Mouse (Mus musculus): Measurements from ENCODE around the gene Kbtbd13. TPM values are rescaled to one million over a fixed set of nuclear protein-coding genes. Genes with fewer than 3 reads are reported as not detected.
A peak's percentile ranks its signal among the peaks of the same experiment; 100 is the strongest.
"Not testable (repeated sequence)": the region's sequence is repeated elsewhere in the genome, so short reads cannot be mapped to it uniquely, and the experiment has no call there.

Gene Kbtbd13
- total RNA-seq, 2 experiments from 2014 or later: 1.1 to 1.2 TPM

DNA sequence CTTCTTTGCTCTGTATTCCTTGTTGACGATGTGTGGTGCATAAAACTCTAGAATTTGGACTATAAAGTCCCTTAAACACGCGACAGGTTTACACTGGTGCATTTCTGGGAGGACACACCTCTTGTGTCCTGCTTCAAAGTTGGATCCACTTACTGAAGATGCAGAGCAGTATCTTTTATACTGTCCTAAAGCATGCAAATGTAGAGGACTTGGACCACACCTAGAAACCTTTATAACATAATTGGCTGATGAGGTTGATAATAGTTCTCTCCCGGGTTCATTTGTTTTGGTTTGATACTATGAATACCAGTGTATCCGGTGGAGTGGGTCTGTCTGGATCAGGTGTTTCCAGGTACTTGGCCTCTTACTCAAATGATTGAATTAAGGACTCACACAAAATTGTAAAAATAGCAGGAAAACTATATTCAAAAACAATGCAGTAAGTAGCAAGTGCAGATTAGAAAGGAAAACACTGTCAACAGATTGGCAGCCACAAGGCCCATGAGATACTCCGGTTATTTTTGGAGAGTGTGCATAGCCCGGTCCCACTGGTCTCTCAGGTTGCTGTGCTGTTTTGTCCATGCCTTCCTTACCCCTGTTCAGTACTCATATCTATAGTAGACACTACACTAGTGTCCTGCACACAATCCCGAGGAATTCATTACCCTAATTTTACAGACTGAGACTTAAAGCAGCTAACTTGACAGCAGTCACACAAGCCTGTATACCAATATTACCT lies 44.2 kb downstream of the Kbtbd13 start:
- no peak for DNase-seq

DNA sequence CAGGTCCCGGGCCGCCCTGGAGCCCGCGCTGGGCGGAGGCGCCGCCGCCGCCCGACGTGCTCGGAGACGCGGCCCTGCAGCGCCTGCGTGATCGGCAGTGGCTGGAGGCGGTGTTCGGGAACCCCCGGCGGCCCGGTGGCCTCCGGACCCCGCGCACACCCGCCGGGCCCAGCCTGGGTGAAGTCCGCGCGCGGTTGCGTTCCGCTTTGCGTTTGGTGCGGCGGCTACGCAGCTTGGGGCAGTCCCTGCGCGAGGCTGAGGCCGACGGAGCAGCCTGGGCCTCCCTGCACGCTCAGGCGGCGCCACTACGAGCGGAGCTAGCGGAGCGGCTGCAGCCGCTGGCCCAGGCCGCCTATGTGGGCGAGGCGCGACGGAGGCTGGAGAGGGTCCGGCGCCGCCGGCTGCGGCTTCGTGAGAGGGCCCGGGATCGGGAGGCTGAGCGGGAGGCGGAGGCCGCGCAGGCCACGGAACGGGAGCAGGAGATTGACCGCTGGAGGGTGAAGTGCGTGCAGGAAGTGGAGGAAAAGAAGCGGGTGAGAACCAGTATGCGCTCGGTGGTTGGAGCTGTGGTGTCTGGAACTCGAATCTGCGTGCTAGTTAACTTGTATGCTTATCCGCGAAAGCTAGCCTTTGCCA lies 44.9 kb downstream of the Kbtbd13 start:
- DNase-seq: peak; percentile 54

DNA sequence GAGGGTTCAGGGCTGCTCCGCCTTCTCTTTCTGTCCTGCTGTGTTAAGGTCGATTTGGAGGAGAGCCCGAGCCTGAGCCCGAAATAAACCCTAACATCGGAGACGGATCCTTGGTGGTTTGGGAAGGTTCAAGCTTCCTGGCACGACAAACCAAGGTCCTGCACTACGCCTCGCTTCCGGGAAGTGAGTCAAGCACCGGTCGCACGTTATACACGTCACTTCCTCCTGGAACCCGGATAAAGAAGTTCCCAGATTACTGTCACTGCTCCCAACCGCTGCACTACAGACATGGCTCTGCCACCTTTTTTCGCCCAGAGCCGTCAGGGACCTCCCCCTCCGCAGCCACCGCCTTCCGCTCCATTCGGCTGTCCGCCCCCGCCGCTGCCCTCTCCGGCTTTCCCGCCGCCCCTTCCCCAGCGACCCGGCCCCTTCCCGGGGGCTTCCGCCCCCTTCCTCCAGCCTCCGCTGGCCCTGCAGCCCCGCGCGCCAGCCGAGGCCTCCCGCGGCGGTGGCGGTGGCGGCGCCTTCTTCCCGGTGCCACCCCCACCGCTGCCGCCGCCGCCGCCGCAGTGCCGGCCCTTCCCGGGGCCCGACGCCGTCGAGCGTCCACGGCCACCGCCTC lies 45.5 kb downstream of the Kbtbd13 start, which contains the start of gene Pdcd7:
Gene Pdcd7, plus strand, starts transcription at position 251 of the 622 bp plus-strand sequence.
- DNase-seq: peak; percentile 95

DNA sequence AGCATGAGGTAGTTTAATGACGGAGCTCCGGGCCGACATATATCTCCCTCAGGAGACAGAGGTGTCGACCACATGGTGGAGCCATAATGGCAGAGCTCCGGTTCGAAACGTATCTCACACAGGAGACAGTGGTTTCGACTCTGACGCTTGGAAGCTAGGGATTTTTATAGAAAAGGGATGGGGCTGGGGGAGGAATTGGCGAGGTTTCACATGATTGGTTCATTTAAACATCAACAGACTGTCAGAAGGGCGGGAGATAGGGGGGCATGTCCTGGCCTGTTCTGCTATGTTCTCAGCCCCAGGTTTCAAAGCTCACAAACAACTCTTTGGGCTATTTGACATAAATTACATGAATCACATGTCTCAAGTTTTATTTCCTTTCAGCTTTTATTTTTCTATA lies 46.0 kb downstream of the Kbtbd13 start:
- not testable (repeated sequence) for DNase-seq

DNA sequence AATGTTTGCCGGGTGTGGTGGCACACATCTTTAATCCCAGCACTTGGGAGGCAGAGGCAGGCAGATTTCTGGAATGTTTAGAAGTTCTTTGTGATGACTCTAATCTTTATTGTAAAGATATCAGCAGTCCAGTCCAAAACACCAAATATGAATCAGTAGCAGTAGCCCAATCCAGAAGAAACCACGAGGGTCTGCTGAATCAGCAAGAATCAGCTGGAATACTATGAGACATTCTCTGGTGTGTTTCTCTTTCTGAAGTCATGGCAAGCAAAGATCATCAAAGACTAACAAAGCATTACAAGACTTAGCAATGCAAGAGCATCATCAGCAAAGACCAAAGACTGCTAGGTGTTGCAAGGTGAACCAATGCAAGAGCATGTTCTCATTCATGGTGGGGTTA lies 51.0 kb downstream of the Kbtbd13 start:
- no peak for DNase-seq

DNA sequence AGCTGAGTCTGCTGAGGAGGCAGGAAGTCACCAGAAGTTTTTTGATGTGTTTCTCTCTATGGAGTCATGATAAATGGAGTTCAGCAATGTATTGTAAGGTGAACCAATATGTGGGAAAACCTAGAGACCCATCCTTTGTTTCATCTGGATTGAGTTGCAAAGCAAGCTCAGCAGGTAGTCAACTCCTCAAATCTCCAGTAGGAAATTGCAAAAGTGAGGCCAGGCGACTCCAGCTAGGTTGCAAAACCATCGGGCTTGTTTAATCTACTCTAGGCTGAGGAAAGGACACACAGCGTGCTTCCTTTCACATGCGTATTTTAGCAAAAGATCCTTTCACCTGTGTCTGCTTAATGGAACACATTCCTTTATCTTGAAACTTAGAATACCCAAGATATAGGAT lies 52.3 kb downstream of the Kbtbd13 start:
- DNase-seq: no peak

Other genes starting within 250 kb of the Kbtbd13 start
- 1 to 10 TPM; 3.7 to 3.8 TPM for gene Parp16, start 196.3 kb downstream of the Kbtbd13 start, total RNA-seq (2021)
- gene Cilp, start 126.5 kb downstream of the Kbtbd13 start, total RNA-seq (2021): 1 to 10 TPM; 1.4 to 1.5 TPM
- 10 to 100 TPM; 50.7 to 53.1 TPM for gene Clpx, start 97.4 kb downstream of the Kbtbd13 start, total RNA-seq (2021)
- gene Pdcd7, start 45.5 kb downstream of the Kbtbd13 start, total RNA-seq (2021): 10 to 100 TPM; 12.1 to 13.2 TPM
- under 1 TPM in 1 of 2 experiments, not detected in 1; 0.36 TPM for gene Ubap1l, start 30.6 kb downstream of the Kbtbd13 start, total RNA-seq (2021)
- 10 to 100 TPM in 1 of 2 experiments, 1 to 10 TPM in 1; 10.0 to 10.7 TPM for gene Rasl12, start 6.9 kb upstream of the Kbtbd13 start, total RNA-seq (2021)
- not detected for gene Slc51b, start 31.3 kb upstream of the Kbtbd13 start, total RNA-seq (2021)
- gene Mtfmt, start 44.1 kb upstream of the Kbtbd13 start, total RNA-seq (2021): 1 to 10 TPM; 7.6 to 8.8 TPM
- gene Spg21, start 69.3 kb upstream of the Kbtbd13 start, total RNA-seq (2021): 10 to 100 TPM; 24.6 to 27.8 TPM
- gene Ankdd1a, start 128.5 kb upstream of the Kbtbd13 start, total RNA-seq (2021): not detected
- 10 to 100 TPM; 17.9 to 19.4 TPM for gene Plekho2, start 188.4 kb upstream of the Kbtbd13 start, total RNA-seq (2021)
- gene Pif1, start 195.5 kb upstream of the Kbtbd13 start, total RNA-seq (2021): 1 to 10 TPM; 6.2 to 7.6 TPM
- 10 to 100 TPM; 89.4 to 97.0 TPM for gene Rbpms2, start 238.0 kb upstream of the Kbtbd13 start, total RNA-seq (2021)

Data from heart, postnatal 4 days (tissue).